Mouse (Mus musculus): ENCODE data around the gene Brinp2.

The Brinp2 gene

DNA sequence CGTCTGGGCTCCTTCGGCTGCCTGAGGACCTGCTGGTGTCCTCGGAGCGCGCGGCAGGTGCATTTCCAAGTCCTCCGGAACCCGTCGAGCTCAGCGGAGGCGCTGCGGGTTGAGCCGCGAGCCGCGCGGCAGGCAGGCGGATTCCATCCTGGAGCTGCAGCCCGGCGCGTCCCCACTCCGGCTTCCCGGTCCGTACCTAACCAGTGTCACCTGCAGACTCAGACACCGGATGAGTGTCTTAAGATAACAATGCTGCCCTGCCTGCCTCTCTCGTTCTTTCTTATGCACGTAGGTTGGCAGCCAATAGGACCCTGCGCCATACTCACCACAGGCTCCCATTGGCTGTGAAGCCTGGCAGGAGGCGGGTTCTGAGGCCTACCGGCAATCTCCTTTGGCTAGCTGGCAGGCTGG, at the start of gene Brinp2:
Gene Brinp2 (minus strand): TSS at position 276 of the 411 bp plus-strand sequence.
- peak; percentile 87 to 91 for DNase-seq (ENCODE audit: low spot score in 2 of 2)

DNA sequence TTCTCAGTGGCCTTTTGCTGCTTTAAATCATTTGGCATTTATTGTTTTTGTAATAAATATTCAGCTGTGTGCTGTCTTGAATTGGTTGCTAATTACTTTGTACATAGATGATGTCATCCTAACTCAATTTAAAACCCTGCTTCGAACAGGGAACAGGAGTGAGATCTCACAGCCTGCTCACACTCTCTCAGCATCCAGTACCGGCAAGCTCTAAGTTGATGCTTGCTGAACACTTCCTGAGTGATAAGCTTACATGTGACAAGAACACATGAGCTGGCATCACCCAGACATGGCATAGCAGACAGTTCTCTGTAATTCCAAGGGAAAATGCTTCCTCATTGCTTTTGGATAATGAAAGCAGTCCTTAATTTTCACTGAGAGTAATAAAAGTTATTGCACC, 44.8 kb upstream of the Brinp2 start:
- DNase-seq (ENCODE audit: low spot score in 2 of 2), result no peak

DNA sequence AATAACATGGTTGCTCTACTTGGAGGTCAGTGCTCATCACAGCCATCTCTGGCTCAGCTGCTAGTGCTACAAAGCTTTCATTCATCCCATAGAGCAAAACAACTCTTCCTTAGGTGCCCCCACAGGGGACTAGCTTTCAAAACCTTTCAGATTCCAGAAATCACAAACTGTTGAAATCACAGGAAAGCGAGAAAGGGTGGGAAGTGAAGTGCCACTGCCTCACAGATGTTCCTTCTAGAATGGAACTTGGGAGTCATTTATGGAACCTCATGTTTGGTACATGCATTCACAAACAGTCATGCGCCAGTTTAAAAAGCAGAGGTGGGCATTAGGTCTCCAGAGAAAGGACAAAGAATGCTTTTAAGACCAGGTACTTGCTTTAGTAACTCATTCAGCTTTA, 40.9 kb upstream of the Brinp2 start:
- DNase-seq (ENCODE audit: low spot score in 2 of 2), result no peak

DNA sequence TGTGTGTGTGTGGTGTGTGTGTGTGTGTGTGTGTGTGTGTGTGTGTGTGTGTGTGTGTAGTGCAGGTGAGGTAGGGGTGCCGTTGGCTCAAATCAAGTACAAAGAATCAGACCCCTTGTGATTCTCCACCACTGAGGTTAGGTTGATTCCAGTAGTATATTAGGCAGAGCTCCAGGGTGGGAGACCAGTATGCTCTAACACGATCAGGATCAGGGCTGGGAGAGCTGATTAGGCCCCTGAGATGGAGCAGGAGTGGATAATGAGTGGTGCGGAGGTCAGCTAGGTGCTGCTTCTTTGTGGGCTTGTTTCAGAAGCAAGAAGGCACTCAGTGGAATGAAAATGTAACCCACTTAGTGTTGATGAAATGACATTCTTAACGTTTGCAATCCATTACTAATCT, 34.6 kb upstream of the Brinp2 start:
- DNase-seq (ENCODE audit: low spot score in 2 of 2), result no peak

DNA sequence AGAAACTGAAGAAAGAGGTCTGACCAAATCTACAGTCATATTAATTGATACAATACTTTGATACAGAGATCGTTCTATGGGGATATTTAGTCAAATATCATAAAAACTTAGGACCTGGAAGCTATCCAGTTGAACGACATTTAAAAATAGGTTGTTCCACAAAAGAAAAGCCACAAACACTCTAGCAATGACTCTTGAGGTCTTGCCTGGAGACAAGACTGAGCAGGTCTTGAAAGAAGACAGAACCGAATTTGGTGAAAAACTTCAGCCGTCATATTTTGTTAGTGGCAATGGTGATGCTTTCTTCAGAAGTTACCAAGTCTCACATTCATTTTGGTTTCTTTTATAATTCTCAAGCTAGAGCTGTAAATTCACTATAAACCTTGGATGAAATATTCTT, 32.9 kb upstream of the Brinp2 start:
- DNase-seq (ENCODE audit: low spot score in 2 of 2), result no peak

DNA sequence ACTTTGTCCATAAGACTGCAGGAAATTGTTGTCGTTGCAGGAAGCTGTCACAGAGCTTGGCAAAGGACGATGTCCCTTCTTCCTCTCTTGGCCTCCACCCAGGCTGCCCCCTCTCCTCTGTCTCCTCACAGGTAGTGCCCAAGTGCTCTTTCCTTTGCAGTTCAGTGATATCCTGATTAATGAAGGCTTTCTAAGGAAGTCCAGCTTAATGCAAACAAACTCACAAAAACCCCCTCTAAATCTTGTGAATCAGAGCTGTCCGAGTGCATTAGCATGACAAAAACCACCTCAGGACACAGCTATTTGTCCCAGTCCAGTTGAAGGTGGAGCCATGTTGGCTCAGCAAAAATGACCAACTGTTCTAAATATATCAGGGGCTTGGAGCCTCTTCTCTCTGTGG, 30.7 kb upstream of the Brinp2 start:
- no peak for DNase-seq (ENCODE audit: low spot score in 2 of 2)

DNA sequence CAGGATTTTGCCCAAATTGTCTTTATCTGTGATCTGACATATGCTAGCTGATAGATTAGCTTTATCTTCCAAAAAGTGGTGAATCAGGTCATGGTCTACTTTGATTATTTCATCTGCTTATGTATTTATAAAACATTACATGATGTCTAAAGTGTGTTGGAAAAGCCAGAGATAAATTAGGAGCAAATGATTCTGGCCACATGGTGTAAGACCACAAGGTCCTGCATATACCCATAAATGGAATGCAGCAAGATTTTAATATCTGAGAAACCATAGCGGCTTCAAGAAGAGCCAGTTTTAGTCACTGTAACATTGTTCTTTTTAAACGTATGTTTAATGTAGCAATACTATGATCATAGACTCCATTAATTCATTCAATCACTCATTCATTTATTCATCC, 29.2 kb upstream of the Brinp2 start:
- DNase-seq (ENCODE audit: low spot score in 2 of 2), result no peak

DNA sequence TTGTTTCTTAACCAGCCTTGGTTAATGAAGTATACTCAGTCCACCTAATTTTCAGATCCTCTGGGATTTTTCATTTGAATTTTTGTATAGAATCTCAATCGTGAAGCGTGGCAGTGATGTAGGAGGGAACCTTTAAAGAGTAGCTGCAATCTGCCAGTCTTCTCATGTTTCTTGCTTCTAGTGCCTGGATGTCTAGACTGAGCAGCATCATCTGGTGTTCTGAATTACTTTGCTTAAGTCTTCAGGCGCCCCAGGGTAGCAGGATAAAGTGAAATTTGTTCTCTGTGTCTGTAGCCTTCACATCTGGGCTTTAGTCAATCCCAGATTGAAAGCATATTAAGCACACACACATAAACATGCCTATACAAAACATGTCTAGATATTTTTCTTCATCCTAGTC, 27.1 kb upstream of the Brinp2 start:
- DNase-seq (ENCODE audit: low spot score in 2 of 2), result no peak

DNA sequence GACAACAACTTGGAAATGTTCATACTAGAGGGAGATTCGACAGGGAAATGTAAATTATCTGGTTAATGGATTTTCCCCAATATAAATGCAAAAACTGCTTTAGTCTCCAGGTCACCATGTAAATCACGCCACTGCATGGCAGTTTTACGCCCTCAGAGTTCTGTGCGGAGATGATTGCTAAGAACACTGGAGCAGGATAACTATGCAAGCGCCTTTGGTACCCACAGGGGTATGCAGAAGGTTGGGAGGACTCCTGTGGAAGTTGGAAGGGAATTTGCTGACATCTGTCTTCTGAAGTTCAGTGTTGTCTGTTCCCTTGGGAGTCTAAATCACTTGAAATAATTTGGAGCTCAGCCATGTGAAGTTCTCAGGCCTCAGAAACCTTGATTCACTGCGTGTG, 26.2 kb upstream of the Brinp2 start:
- no peak for DNase-seq (ENCODE audit: low spot score in 2 of 2)

DNA sequence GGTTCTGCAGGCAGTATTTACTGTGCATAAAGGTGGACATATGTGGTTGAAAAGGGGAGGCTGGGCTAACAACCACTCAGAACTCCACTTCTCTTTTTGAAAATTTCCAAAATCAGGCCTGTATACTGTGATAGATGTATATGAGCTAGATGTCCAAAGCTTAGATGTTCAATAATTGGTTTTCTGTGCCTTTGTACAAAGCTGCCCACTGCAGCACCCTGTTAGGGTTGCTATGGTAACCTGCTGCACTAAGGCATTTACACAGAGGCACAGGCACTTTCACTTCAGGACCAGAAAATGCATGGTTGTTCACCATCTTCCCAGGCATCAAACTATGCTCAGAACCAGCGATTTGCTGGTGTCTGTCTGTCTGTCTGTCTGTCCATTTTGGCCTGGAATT, 8.3 kb upstream of the Brinp2 start:
- no peak for DNase-seq (ENCODE audit: low spot score in 2 of 2)

DNA sequence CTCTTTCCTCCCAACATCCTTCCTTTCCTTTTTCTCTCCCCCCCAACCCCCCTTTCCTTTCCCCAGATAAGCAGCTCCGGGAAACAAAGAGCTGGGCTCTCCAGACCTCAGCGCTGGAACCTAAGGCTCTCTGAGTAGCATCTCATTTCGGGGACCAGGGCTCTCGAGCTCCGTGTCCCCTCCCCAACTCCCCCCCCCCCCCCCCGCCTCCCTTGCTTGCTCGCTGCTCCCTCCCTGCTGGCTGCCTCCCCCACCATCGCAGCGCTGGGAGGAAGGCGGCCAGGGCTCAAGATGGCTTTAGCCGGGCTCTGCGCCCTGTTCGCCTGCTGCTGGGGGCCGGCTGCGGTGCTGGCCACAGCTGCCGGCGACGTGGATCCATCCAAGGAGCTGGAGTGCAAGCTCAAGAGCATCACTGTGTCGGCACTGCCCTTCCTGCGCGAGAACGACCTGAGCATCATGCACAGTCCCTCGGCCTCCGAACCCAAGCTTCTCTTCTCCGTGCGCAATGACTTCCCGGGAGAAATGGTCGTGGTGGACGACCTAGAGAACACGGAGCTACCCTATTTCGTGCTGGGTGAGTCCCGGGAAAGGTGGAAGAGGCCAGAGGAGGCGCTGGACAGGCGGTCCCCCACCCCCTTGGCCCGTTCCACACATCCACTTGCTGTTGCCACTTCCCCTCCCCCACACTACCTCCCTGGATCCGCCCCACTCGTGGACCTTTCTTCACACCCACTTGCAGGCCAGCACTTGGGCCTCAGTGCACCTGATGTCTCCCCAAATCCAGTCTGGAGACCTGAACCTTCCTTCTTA, 6.4 kb upstream of the Brinp2 start:
- DNase-seq (ENCODE audit: low spot score in 2 of 2), result peak in 1 of 2 experiments; percentile 44

DNA sequence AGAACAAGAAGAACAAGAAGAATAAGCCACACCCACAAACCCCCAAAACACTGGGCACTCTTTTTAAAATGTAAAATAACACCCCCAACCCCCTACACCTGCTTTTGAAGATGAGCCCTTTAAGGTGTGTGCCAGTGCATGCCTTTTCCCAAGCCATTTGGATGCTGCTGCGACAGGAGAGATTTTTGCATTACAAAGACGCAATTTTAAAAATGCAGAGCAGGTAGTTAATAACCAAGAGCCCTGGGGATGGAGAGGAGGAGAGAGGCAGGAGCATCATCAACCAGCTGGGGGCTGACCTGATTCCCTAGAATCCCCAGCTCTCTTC, 5.8 kb upstream of the Brinp2 start, which contains the start of gene Astn1:
Gene Astn1 (plus strand): TSS at position 310 of the 328 bp plus-strand sequence.
- no peak for DNase-seq (ENCODE audit: low spot score in 2 of 2)

DNA sequence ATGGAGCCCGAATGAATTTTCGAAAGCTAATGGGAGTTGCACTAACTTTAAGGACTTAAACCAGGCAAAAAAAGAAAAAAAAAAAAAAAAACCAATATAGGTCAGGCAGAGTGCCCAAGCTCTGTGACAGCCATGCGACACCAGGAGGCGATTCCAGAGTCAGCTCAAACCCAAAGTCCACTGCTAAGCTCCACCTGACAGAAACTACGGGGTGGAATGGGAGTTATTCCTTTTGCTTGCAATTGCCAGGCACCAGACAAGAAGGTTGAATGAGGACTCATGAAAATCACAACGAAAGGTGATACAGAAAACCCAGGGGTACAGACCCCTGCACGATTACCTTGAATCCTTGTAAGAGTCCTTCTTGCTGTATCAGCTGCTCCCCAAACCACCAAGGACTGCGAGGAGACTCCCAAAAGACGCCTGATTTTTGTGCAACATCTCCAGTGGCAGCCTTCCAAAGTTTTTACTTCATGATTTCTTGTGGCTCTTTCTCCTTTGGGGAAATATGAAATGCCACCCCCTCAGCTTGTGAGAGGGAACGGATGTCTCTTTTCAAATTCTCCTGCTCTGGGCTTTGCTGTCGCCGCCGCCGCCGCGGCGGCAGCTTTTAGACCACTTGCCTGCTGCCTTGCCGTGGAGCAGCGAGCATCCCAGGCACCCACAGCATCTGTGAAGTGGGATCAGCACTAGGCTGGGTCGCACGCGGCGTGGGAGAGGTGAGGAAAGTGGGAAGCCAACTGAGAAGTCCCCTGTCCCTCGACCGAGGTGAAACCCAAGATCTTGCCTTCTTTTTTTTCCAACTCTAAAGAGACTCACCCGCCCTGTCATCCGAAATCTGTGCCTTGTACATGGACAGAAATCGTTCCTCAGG, 712 bp downstream of the Brinp2 start:
- DNase-seq (ENCODE audit: low spot score in 2 of 2), result peak in 1 of 2 experiments; percentile 27

DNA sequence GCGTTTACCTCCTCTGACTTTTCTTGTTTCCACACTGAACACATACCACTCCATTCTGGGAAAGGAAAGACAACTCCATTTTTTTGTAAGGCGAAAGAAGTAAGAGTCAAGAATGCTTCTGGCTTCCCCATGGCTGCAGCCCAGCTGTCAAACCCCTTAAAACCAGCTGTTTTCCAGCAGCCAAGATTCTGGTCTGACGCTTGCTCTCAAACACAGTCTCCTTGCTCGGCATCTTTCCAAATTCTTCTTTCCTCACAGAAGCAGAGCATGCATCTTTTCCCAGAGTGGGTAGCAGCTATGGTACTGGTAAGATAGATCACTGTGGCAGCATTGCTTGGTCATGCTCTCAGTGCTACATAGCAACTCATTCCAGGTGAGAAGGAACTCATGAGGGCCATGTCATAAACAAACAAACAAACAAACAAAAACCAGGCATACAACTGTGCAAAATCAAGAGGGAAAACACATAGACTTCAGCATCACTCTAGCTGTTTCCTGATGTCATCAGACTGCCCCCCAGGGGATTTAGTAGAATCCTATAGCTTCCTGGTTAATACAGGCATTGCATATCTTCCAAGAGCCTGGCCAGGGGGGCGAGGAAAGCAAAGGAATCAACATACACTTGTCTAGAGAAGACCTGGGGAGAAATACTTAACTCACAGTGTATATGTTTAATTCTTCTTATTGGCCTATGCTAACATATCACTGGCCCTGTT, 2.3 kb downstream of the Brinp2 start:
- DNase-seq (ENCODE audit: low spot score in 2 of 2), result no peak

DNA sequence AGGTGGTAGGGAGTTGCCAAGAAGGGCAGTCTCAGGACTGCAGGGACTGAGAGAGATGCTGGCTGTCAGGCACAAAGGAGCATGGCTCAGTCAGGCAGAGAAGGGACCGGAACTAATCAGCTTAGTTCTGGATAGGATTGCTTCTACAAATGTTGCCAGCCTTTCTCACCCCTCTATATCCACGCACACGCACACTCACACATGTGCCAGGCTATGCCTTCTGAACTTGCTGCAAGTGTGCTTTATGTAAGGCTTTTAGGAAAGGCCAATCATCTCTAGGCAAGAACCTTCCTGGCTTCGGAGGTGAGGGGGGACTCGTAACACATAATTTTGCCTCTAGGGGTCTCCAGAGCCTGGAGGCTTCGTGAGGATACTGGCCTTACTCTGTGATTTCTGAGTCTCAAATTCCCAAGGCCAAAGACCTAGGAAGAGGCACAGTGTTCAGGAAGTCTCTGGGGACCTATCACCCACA, 12.8 kb downstream of the Brinp2 start:
- no peak for DNase-seq (ENCODE audit: low spot score in 2 of 2)

DNA sequence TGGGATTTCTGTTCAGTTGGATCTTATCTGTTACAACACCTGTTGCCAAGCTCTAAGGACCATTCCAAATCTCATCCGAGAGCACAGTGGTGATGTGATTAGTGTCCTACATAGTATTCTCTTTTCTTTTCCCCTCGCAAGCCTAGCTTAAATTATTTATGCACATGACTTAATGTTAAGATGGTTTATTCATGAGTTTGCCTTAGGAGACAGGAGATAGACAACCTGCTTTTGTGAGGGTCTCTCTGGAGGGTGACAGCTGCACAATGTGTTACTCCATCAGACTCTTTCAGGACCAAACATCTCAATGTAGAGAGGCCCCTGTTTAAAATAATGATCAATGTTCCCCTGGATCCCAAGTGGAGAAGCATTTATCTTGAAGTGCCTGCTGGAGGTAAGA, 27.3 kb downstream of the Brinp2 start:
- no peak for DNase-seq (ENCODE audit: low spot score in 2 of 2)

DNA sequence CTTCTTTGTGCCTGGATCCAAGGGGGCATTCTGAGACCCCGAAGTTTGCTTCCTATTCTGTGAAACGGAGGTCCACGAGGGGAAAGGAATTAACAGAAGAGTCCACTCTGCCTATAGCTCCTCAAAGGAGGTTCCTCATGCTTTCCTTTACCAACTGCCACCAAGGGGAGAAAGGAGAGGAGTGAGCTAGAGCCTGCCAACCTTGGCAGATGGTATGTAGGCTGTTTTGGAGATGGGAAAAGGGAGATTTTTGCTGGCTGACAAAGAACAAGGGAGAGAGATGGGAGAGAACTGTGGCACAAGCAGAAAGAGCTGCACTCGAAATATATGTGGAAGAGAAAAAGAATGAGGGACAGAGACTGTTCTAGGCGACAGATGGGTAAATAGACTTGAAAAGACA, 28.0 kb downstream of the Brinp2 start:
- DNase-seq (ENCODE audit: low spot score in 2 of 2), result peak in 1 of 2 experiments; percentile 21

DNA sequence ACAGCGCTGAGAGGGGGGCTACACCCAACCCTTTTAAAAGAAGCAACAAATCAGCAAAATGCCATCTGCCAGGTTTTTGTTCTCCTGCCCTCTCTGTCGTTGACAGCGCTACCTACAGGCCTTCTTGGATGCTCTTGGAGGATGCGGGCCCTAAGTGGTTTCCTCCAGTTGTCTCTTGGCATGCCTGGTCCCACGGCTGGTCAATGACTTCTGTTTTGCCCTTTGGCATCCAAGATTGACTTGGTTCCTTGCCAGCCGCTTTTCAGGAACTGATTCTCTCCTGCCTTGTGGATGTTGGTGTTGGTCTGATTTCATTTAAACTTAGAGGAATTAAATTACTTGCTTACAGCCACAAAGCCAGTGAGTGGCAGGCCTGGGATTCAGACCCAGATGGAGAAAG, 32.8 kb downstream of the Brinp2 start:
- no peak for DNase-seq (ENCODE audit: low spot score in 2 of 2)

DNA sequence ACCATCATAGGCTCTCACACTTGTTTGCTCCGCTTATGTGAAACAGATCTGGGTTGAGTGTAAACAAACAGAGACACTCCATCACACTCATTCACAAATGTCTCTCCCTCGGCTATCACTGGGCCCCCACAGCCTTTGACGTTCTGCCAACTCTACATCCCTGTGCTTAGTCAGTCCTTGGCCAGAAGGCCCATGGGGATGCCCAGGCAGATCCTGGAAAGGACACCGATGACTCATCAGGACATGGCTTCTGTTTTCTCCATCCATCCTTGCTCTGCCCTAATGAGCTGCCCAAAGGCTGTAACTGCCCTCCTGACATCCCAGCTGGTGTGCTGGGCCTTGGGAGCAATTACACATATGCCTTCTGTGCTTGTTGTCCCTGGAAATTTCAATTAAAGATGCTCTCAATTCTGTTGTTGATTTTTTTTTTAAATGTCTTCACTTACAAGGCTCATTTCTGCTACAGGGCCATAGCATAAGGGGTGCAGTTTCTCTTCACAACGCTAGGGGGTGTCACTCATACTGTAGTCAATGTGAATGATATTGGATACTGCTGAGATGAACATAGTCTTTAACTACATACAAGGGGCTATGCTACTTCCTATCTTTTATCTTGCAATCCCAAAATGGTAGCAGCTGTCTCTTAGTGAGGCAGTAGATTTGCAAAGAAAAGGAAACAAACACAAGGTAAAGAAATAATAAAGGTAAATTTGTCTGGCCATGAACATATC, 45.5 kb downstream of the Brinp2 start:
- no peak for DNase-seq (ENCODE audit: low spot score in 2 of 2)

DNA sequence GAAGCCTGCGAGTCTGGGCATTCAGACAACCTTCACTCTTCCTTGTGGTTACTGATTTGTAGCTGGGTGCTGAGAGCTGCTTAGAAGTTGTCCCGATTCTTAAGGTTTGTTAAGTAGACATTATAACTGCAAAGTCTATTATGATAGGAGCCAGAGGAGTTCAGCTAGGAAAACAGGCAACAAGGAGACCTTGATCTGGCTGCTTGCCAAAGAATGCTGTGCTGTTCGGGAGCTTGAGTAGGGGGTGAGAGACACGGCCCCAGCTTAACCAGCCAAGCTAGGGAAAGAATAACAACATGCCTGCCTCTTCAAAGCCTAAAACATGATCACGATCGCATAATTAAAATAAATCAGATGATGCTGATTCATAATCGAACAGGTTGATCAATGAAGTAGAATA, 59.1 kb downstream of the Brinp2 start:
- DNase-seq (ENCODE audit: low spot score in 2 of 2), result no peak

DNA sequence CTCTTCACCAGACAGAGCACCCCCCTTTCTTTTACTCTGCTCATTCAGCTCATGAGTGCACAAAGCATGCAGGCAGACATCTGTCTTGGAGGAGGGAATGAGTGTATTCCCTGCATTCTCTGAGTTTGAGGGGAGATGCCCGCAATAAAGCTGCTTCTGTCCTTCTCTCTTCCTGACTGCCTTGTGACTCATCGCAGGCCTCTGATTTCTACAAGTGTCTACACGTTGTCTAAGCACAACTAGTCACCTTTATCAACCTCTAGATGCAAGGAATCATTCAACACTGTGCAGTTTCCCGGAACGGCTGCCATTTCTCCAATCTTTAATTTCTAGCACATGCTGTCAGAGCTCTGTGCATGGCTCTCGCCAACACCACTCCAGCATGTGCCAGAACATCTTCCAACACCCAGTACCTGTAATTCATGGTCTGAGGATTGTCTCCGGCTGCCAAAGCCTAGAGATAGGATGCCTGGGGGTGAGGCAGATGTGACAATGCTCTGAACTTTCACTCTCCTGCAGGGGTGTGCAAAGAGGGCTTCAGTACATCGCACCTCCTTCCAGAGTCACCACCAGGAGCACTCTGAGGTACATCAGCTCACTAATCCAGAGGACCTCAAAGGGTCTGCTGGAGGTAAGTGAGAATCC, 59.7 kb downstream of the Brinp2 start:
- DNase-seq (ENCODE audit: low spot score in 2 of 2), result no peak
